Mouse (Mus musculus): ENCODE measurements at regions not wholly inside any gene's neighbourhood (a gene's known extent, or its start where the extent isn't known, plus 50 kb on each side); places are given as distances from the start of the nearest gene placed in this dataset.

DNA sequence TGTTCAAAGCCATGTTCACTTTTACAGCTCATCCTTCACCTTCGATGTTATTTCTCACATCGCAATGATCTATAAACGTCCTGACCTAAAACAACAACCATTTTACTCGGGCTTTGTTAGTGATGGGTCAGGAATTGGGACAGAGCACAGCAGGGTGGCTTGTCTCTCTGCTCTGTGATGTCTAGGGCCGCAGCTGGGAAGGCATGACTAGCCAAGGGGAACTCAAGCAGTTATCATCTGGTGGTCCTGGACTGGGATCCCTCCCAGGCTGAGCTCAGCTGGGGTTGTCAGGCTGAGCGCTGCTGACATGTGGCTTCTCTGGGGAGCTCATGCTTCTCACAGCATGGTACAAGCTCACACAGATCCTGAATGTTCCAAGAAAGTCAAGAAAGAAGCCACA, 372.8 kb upstream of the Nrp1 start:
- no peak for TF ChIP-seq CTCF (IDR thresholded peaks at IDR 0.05; ENCODE audit: extremely low read depth, insufficient read depth, insufficient read length, insufficient replicate concordance)
- TF ChIP-seq POLR2A (IDR thresholded peaks at IDR 0.05; ENCODE audit: low read depth, low read length): no peak
